Mouse (Mus musculus) adrenal gland (tissue): Measurements from ENCODE around the gene Asns.
"Not testable (repeated sequence)": the region's sequence is repeated elsewhere in the genome, so short reads cannot be mapped to it uniquely, and the experiment has no call there.

ENCODE experiments used
- intact Hi-C: fragments of 180-260 bp; cut with DNase I; formaldehyde crosslinking; loops from one replicate; pipeline ENCODE4 v1.15.1; 2025

Asns gene

DNA sequence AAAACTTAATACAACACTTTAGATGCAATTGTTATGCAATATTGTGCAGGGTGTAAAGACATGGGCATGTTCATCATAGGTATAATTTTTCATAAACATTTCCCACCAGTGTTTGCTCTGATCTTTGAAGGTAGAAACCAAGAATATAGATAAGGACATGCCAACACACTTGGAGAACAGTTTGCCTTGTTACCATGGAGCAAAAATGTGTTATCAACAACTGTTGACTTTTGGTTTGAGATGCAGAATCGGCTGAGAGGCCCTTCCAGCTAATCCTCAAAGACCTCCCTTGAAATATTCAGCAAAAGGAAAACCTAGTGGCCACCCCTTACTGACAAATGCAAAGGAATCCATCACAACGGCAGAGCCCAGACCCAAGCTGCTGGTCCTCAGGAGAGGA is 7.0 kb downstream of the Asns start:
- intact Hi-C loops = no loop called here

DNA sequence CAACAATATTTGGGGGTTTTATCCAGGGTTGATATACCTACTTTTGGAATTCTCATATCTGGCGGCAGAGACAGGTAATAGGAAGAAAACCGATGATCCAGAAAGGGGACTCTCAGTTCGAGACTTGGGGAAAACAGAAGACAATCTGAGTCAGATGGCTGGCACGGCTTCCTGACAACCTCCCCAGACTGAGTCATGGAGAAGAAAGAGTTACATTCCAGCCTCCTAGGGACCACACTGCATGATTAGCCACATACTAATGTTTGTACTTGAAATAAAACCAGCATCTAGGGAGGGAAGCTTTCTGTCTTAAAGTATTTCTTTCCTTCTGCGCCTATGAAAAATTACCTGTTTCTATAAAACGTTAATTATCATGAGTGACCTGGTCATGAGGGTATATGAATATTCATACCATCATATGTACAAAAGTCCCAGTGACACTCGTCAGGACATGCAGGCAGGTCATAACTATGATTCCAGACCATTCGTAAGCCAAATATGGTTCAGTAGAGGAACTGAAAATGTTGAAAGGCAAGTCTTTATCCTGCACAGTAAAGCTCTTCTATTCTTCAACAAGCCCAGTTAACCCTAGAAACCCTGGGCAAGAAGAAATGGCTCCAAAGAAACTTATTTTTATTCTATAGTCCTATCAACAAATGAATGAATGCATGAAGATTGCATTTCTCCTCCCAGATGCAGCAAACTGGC is 16.7 kb downstream of the Asns start:
- intact Hi-C loops = no loop called here

DNA sequence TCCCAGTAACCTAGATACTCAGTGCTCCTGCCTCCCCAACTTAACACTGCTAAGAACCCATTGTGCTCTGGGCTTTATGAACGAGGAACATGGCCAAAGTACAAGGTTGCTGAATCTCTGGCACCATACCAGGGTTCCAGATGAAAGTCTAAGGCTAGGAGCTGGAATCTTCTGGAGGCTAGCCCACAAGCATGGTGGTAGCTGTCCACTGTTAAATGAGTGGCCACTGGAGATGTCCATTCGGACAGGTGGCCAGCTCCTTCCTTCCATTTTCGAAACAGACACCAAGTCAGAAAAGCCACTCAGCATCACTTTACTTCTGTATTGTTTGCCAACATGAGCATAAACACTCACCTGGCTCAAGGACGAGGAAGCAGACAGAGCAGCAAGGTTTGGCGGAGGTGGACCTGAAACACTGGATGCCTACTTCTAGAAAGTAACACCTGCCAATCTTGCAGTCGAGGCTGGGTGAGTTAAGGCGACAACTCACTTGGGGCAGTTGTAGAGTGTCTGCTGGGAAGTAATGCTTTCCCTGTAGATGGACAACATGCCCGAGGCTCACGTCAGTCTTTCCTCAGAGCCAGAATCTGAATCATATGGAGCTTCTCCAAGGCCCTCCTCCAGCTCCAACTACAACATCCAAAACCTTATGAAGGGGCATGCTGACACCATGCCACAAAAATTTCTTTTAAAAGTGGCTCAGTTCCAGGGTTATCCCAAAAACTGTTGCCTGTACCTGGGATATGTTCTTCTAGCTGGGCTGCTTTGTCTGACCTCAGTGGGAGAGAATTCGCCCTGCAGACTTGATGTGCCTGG is 20.4 kb downstream of the Asns start:
- intact Hi-C loops = no loop called here

DNA sequence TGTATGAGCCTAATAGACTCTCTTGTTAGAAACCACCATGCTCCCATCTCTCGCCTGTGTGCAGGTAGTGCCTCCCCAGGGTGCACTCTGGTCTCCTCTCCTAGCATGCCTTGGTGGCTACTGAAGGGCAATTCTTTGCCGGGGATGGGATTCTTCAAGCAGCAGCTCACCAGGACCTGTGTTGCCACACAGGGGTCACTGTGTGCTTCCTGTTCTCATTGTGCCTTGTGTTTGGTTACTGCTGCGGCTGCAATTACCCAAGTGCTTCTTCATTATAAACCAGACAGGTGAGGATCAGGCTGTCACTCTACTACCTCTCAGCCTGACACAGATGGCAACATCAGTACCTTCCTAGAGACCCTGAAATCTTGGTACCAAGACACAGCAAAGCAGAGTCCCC is 21.6 kb downstream of the Asns start:
- intact Hi-C loops = no loop called here

DNA sequence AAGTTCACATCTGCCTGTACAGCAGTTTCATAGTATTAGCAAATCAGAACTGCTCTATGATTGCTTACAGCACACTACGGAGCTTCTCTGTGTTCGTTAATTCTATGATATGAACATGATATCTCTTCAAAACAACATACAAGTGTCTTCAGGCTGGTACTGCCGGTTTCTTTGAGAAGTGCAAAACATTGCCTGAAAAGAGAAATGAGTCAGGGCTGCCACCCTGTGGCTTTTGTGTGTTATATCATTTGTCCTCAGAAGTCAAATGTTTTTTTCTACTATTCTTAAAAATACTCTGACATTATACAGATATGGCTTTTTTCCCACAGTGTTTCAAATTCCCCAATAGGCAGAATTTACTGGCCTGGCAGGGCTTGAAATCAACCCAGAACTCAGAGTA is 22.5 kb downstream of the Asns start:
- intact Hi-C loops = no loop called here

DNA sequence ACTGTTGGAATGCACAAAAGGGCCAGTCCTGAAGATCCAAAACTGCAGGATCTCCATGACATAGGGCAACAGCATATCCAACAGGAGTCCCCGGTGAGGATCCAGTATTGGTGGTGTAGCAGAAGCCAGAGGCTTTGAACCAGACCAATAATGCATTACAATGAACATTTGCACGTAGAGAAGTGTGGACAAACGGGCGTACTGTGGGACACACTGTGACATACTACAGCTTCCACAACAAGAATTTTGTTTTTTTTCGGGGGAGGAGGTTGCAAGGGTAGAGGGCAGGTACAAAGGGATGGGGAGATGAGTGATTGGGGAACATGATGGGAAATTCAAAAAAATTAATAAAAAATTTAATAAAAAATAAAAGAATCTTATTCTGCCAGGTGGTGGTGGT is 23.3 kb downstream of the Asns start:
- intact Hi-C loops = no loop called here

DNA sequence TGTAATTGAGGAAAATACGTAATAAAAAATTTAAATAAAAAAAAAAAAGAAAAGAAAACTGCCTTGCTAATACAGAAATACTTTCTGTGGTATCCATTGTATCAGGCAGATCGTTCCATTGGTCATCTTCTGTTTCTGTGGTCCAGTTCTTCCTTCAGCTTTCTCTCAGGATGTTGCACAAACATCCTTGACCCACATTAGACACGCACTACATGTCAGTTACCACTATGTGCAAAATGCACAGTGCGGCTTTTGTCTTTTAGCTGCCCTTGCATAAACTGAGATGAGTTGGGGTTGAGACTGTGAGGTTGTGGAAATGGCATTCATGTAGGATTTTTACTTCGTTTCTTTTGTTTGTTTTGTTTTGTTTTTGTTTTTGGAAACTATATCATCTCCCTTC is 24.7 kb downstream of the Asns start:
- intact Hi-C loops = no loop called here

DNA sequence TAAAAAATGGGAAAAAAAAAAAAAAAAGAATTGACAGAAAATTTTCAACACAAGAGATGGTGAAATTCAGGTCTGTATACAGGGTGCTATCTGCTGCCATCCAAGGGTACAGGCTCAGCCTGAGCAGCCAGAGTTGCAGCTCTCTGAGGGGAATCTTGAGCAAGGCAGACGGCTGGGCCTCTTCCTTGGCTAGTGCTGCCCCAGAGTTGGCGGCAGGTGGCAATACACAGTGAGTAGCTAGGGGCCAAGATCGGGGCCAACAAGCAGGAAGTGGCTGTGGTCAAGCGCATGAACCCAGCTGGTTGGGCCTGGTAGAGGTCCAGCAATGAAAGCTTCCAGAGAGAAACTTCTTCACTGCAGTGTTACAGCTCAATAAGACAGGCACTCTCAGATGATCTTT is 27.2 kb downstream of the Asns start:
- intact Hi-C loops = not testable (repeated sequence)

DNA sequence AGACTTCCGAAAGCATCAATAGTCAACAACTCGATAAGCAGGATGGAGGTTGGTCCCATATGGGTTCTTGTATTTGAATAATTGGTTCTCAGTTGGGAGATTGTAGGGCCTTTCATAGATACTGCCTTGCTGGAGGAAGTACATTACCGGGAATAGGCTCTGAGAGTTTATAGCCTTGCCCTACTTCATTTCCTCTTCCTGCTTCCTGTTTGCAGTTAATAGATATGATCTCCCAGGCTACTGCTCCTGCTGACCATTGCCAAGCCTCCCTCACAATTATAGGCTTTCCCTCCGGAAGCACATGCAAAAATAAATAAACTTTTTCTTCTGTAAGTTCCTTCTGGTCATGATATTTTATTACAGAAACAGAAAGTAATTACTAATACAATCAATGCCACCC is 31.6 kb downstream of the Asns start:
- intact Hi-C loops = loop anchor here (5.0 kb wide), 1 partner anchor 719 kb away; no protein-coding TSS in a partner anchor

DNA sequence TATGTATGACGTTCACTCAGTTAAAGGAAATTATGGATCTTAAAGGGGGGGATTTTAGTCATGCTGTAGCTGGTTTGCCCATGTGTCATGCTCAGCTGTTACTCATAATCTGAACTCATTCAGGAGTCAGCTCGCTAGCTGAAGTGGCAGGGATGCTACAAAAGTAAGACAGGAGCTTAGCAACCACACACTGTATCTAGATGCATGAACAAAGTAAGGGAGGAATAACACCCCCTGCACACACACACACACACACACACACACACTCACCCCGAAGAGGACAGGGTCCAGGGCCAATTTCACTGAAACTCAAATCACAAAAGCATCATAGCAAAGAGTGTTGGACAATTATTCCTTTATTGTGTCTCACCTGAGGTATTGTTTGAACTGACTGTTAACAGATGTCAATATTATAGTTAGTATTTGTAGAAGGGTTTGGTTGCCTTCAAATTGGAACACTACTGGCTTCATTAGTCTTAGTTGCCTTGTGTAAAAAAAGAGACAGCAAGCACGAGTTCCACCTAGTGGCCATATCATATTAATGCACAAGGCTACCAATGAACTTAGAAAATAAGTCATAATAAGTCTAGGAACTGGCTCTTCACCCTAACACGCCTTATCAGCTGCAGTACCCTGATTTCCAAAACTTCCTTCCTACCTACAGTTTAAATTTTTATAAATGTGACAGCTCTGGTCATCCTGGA is 32.5 kb downstream of the Asns start:
- intact Hi-C loops = loop anchor here (5.0 kb wide), 1 partner anchor 718 kb away; no protein-coding TSS in a partner anchor

DNA sequence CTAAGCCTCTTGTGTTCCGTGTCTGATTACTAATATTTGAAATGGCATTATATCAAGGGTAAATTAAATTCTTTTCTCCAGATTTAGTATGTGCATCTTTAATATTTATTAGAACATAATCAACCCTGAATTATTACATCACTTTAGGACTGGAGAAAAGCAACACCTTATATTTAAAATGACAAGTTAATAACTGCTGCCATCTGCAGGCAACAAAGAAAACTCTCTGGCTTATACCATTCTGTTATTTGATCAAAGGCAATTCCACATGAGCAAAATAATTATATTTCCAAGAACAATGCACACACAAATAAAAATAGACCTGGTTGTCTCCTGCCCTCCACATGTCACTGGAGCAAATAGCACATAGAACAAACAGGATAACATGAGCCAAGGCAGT is 36.5 kb downstream of the Asns start:
- intact Hi-C loops = loop anchor here (5.0 kb wide), 1 partner anchor 654 kb away; no protein-coding TSS in a partner anchor

DNA sequence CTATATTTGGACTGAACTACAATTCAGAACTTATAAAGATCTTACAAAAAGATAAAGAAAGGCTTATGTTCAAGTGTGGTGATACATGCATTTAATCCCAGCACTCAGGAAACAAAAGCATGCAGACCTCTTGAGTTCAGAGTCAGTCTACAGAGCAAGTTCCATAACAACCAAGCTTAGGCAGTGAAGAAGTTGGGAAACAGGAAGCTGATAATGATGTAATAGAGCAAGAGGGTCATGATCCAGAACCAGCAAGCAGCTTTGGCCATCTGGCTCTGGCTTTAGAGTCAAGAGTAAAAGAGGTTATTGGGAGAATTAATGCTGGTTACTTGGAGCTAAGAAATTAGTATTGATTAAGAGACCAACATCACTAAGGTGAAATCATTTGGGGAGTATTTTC is 44.6 kb downstream of the Asns start:
- intact Hi-C loops = no loop called here
